9 mouse cellular contexts compared by ENCODE assay signal in the genomic region with DNA sequence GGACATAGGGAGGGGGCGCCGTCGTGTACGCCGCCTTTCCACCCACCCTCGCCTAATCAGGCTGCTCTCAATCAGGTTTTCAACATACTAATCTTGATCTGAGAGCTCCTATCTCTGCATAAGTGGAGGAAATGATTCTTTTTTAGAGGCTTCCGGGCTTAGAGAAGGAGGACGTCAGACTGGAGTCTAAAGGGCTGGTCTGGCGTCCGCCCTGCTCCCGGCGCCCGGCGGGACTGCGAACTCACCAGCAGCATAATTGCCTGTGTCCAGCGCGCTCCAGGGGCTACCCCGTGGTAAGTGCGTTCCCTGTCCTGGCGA. TPM values are rescaled to one million over a fixed set of nuclear protein-coding genes. Genes with fewer than 3 reads are reported as not detected.
A peak's percentile ranks its signal among the peaks of the same experiment; 100 is the strongest.
DNase-seq lines count a peak whose midpoint lies in the region; ATAC-seq and TF ChIP-seq lines count a peak whose summit lies in the region.
"Had no signal": no experiment of that assay in that cellular context is flagged by ENCODE, and none has a peak within 500 bp of the region (broad histone marks: within the 10 kb centered on the region; RNA-seq: fewer than 3 reads in every experiment).

No protein-coding gene starts in this region.

- no peak overlapping the region for H3K9ac ChIP-seq in lung, embryonic 15.5 days
- no peak overlapping the region for H3K9ac ChIP-seq in heart, embryonic 11.5 days (ENCODE audit: low read depth, low read length)
- H3K9ac ChIP-seq in kidney, postnatal 0 days (ENCODE audit: low read depth, low read length): no peak overlapping the region
- H3K9ac ChIP-seq in neural tube, embryonic 11.5 days (ENCODE audit: low read length): no peak overlapping the region

- H3K4me3 ChIP-seq in lung, embryonic 15.5 days: peak overlapping the region; percentile 21
- H3K4me3 ChIP-seq in heart, embryonic 11.5 days (ENCODE audit: low read depth, low read length): peak overlapping the region; percentile 35
- H3K4me3 ChIP-seq in kidney, postnatal 0 days (replicated peaks; ENCODE audit: low read depth, low read length): peak overlapping the region; percentile 29
- no peak overlapping the region for H3K4me3 ChIP-seq in neural tube, embryonic 11.5 days (ENCODE audit: low read depth, low read length)

- no peaks in the 10 kb centered on the region for H3K36me3 ChIP-seq in lung, embryonic 15.5 days
- no peaks in the 10 kb centered on the region for H3K36me3 ChIP-seq in heart, embryonic 11.5 days (ENCODE audit: control insufficient read depth, insufficient read depth, low read length)
- no peaks in the 10 kb centered on the region for H3K36me3 ChIP-seq in kidney, postnatal 0 days (ENCODE audit: insufficient read depth, low read length)
- no peaks in the 10 kb centered on the region for H3K36me3 ChIP-seq in neural tube, embryonic 11.5 days (ENCODE audit: control insufficient read depth, insufficient read depth, low read length)

- no peak for DNase-seq in lung, postnatal 10 days
- no peak for DNase-seq in kidney, postnatal 0 days (ENCODE audit: low spot score)
- peak; percentile 50 for DNase-seq in neural tube, embryonic 11.5 days (ENCODE audit: low spot score)
- no peak for DNase-seq in natural killer cell, adult 2 months (ENCODE audit: low spot score in 2 of 2)
- DNase-seq in T-cell, adult 2 months (ENCODE audit: low spot score): no peak

- no peak for TF ChIP-seq CTCF in kidney, postnatal 0 days (IDR thresholded peaks at IDR 0.05; ENCODE audit: low read depth)

- no peak overlapping the region for H3K27ac ChIP-seq in lung, embryonic 15.5 days
- no peak overlapping the region for H3K27ac ChIP-seq in heart, embryonic 11.5 days (ENCODE audit: low read depth, low read length)
- no peak overlapping the region for H3K27ac ChIP-seq in kidney, postnatal 0 days
- no peak overlapping the region for H3K27ac ChIP-seq in neural tube, embryonic 11.5 days (ENCODE audit: low read depth, low read length)

- peaks cover 97% of the 10 kb centered on the region for H3K27me3 ChIP-seq in lung, embryonic 15.5 days
- peaks cover 85% of the 10 kb centered on the region for H3K27me3 ChIP-seq in heart, embryonic 11.5 days (ENCODE audit: control insufficient read depth, insufficient read depth, low read length)
- H3K27me3 ChIP-seq in kidney, postnatal 0 days (ENCODE audit: insufficient read depth, low read length): peaks cover 73% of the 10 kb centered on the region
- H3K27me3 ChIP-seq in neural tube, embryonic 11.5 days (ENCODE audit: control insufficient read depth, insufficient read depth, low read length): peaks cover 92% of the 10 kb centered on the region

- peaks cover 36% of the 10 kb centered on the region for H3K4me1 ChIP-seq in lung, embryonic 15.5 days
- peaks cover 21% of the 10 kb centered on the region for H3K4me1 ChIP-seq in heart, embryonic 11.5 days (ENCODE audit: control insufficient read depth, insufficient read depth, low read length)
- peaks cover 13% of the 10 kb centered on the region; the same call in 1 of the 2 replicates for H3K4me1 ChIP-seq in kidney, postnatal 0 days (replicated peaks; ENCODE audit: insufficient read depth, low read length)
- H3K4me1 ChIP-seq in neural tube, embryonic 11.5 days (ENCODE audit: control insufficient read depth, insufficient read depth, low read length): peaks cover 15% of the 10 kb centered on the region

- WGBS in lung, embryonic 15.5 days: 1% methylated on average over 20 of the region's 20 CpGs
- WGBS in heart, embryonic 11.5 days (ENCODE audit: insufficient replicate concordance): under 1% methylated on average over 20 of the region's 20 CpGs
- 1% methylated on average over 20 of the region's 20 CpGs for WGBS in kidney, postnatal 0 days
- under 1% methylated on average over 20 of the region's 20 CpGs for WGBS in neural tube, embryonic 11.5 days

- no peak for ATAC-seq in lung, embryonic 15.5 days (ENCODE audit: borderline replicate concordance, extremely low read depth, low FRiP score, low TSS enrichment)
- ATAC-seq in heart, embryonic 11.5 days (replicated peaks; ENCODE audit: insufficient number of reproducible peaks, low FRiP score, low TSS enrichment): no peak
- ATAC-seq in kidney, postnatal 0 days (replicated peaks; ENCODE audit: low FRiP score, low read depth): no peak; the same call in 1 of the 2 replicates
- ATAC-seq in neural tube, embryonic 11.5 days (ENCODE audit: insufficient read depth, low FRiP score, low TSS enrichment): no peak
- no peak for ATAC-seq in cerebellum, adult (ENCODE audit: insufficient number of reproducible peaks, low FRiP score, low TSS enrichment)
- ATAC-seq: Patski had no signal

- H3K9me3 ChIP-seq in lung, embryonic 15.5 days: no peaks in the 10 kb centered on the region
- H3K9me3 ChIP-seq in heart, embryonic 11.5 days (replicated peaks; ENCODE audit: control insufficient read depth, low read length): no peaks in the 10 kb centered on the region
- no peaks in the 10 kb centered on the region for H3K9me3 ChIP-seq in kidney, postnatal 0 days (replicated peaks; ENCODE audit: low read length)
- no peaks in the 10 kb centered on the region for H3K9me3 ChIP-seq in neural tube, embryonic 11.5 days (ENCODE audit: control insufficient read depth, low read length)

- H3K4me2 ChIP-seq in lung, embryonic 15.5 days: peak overlapping the region; percentile 42
- H3K4me2 ChIP-seq in heart, embryonic 11.5 days: peak overlapping the region; percentile 55
- H3K4me2 ChIP-seq in kidney, postnatal 0 days (ENCODE audit: low read length): peak overlapping the region; percentile 48
- no peak overlapping the region for H3K4me2 ChIP-seq in neural tube, embryonic 11.5 days (ENCODE audit: low read depth)

RNA-seq across cellular contexts. Expression of gene Lhx8, which starts 1.7 kb away (rescaled TPM):
- 0.08 and 0.11 TPM in 2 replicates for polyA plus RNA-seq in lung, embryonic 15.5 days (2015; fragmentation: Nextera tagmentation; extraction: Ambion mirVana)
- polyA plus RNA-seq in heart, embryonic 11.5 days (2014; fragmentation: Nextera tagmentation; extraction: Ambion mirVana): 0.27 and 0.59 TPM in 2 replicates
- not detected in 2 replicates for polyA plus RNA-seq in kidney, postnatal 0 days (2015; fragmentation: Nextera tagmentation; extraction: Ambion mirVana)
- polyA plus RNA-seq in neural tube, embryonic 11.5 days (2014; fragmentation: Nextera tagmentation; extraction: Ambion mirVana): 0.22 and 0.27 TPM in 2 replicates
- polyA plus RNA-seq: Patski had no signal
